Mouse (Mus musculus): Measurements from ENCODE around the gene Atr.
"Not testable (repeated sequence)": the region's sequence is repeated elsewhere in the genome, so short reads cannot be mapped to it uniquely, and the experiment has no call there.

Gene Atr

DNA sequence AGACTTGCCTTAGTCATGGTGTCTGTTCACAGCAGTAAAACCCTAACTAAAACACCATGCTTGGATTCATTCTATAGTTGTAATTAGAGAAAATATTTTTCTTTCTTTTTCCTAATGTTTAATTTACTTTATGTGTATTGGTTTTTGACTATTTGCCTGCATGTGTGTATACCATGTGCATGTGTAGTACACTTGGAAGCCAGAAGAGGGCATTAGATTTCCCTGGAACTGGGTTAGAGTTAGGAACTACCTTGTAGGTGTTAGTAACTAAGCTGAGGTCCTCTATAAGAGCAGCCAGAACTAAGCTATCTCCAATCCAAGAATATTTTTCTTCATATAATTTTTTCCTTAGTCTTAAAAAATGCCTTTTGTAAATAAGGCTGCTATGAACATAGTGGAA lies 75.5 kb downstream of the Atr start:
- no peak for DNase-seq (ENCODE audit: low spot score in 2 of 2)

DNA sequence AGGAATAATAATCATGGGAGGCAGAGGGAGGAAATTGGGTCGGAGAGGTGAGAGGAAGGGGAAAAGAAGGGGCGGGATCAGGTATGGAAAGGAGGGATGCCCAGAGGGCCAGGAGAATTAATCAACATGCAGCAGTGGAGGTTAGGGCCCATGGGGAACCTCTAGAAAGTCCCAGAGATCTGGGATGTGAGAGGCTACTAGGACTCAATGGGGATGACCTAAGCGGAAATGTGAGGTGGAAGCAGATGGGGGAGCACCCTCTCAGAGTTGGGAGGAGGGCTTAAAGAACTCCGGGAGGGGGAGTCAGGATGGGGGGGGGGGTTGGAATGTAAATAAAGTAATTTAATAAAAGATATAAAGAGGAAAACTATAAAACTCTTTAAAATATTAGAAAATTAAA lies 96.3 kb downstream of the Atr start:
- no peak for DNase-seq (ENCODE audit: low spot score in 2 of 2)

DNA sequence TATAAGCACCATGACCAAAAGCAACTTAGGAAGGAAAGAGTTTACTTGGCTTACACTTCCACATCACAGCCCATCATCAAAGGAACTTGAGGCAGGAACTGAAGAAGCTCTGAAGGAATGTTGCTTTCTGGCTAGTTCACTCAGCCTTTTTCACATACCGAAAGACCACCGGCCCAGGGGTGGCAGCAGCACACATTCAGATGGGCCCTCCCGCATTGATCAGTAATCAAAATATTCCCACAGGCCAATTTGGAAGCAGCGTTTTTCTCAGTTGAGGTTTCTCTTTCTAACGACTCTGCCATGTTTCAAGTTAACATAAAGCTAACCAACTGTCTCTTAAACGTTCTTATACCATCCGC lies 96.8 kb downstream of the Atr start:
- DNase-seq (ENCODE audit: low spot score in 2 of 2) = no peak

DNA sequence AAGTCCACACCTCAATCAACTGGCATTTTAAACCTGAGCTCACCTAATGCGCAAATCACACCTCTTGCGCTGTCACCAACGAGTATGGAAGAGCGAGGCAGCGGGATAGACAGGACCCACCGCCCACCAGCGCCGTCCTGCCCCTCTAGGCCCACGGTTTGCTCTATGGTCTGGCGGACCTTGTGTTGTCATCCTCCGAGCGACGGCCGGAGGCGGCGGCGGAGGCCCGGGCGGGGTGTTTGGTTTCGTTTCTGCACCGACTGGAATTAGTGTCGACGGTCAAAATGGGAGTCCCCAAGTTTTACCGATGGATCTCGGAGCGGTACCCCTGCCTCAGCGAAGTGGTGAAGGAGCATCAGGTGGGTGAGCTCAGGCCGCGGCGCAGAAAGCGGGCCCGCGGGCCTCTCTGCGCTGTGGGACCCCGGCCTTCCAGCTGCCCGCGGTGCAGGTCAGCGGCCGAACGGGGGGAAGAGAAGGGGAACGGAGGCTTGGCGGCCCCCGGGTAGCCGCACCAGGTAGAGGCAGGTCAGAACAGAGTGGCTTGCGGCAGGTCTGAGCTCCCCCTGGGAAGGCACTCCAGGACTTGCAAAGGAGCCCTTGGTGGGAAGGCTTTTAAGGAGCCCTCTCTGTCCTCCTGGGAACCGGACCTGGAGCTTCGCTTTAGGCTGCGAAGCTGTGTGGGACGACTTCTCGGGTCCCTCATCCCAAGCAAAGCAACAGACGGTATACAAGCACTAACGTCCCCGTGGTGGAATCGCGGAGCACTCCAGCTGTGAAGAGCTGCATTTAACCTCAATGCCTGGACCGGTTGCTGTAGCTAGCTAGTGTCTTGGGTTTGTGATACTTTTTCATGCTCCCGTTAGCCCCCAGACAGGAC lies 97.4 kb downstream of the Atr start, which contains the start of gene Xrn1:
Gene Xrn1 (plus strand): TSS at position 176 of the 877 bp plus-strand sequence.
- DNase-seq (ENCODE audit: low spot score in 2 of 2) = peak; percentile 84

DNA sequence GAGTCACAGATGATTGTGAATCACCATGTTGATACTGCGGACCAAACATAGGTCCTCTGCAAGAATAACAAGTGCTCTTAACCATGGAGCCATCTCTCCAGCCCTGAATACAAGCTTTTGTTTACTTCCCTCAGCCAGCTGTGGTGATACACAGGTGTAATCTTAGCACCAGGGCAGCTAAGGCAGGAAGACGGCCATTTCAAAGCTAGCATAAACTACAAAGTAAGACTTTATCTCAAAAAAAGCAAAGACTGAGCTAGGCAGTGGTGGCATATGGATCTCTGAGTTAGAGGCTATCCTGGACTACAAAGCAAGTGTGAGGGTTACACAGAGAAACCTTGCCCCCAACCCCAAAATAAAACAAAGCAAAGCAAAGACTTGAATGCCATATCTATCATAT lies 100.2 kb downstream of the Atr start:
- no peak for DNase-seq (ENCODE audit: low spot score in 2 of 2)

DNA sequence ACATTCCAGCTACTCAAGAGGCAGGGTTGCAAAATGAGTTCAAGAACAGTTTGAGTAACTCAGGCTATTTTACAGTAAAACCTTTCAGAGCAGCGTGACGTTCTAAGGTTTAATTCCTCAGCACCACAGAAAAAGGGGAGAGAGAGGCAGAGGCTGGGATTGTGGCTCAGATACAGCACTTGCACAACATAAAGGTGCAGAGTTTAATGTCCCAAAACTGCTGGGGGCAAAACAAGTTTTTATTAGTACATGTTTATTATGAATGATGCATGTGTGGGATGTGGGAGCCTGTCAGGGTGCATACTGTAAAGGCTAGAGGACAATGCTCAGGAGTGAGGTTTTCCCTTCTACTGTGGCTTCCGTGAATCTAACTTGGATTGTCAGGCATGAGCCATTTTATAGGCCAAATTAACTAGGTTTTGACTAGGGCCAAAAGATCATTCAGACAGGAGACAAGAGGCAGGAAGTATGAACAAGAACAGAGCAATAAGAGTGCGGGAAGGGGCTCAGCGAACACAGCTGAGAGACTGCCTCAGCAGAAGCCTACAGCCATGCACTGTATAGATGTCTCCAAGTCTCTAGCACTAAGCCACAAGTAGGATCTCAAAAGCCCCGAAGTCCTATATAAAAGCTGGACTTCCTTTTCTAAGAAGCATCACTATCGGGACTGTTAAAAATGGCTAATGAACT lies 100.8 kb downstream of the Atr start:
- DNase-seq (ENCODE audit: low spot score in 2 of 2) = no peak

DNA sequence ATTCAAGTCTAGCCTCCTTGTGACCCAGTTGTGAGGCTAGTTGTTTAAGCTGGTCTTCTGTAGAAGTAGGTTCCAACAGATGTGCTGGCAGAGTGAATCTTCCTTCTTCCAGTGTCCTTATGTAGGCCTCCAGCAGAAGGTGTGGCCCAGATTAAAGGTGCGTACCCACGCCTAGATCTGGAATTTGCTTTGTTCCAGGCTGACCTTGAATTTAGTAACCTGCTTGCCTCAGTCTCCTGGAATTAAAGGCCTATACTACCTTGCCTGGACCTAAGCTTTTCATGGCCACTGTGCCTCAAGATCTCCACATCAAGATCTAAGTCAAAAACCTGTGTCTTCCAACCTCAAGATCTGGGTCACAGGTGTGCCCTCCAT lies 101.3 kb downstream of the Atr start:
- DNase-seq (ENCODE audit: low spot score in 2 of 2) = not testable (repeated sequence)

DNA sequence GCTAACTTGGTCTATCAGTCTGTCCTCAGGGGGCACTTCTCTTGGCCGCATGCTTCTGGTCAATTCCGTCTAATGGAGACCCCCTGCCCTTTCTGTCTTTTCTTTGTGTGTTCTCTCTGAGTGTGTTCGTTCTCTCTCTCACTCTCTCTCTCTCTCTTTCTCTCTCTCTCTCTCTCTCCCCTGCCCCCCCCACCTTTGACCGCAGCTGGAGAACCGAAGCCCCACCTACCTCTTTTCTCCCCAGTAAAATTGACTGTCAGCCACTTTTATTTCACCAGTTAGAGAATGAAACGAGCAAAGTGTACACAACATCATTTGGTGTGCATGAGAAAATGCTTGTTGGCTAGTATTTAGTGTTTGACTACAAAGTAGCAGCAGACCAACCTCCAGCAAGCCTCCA lies 101.8 kb downstream of the Atr start:
- DNase-seq (ENCODE audit: low spot score in 2 of 2) = no peak

DNA sequence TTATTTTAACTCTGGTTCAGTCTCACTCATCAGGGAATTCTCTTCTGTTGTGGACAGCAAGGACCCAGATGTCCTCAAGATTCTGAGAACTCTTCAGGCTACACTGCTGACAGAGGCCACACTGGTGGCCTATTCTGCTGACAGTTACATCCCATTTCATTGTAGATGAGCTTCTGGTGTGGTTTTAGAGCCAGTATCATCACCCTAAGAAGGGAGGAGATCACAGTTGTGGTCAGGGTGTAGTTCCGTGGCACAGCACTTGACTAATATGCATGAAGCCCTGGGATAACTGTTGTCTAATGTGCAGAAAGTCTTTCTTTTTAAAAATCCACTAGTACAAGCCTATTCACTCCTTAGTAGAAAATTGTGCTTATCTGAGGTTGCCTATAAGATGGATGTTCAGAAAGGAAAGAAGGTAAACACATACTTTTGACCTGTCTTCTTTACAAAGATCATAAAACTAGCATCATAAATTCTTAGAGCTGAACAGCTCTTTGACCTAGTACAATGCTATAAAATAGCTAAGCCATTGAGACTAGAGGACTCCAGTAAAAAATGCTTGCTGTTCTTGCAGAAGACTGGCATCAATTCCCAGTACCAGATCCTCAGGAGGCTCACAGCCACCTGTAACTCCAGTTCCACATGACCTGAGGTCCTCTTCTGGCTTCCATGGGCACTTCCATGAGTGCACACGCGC lies 102.5 kb downstream of the Atr start:
- DNase-seq (ENCODE audit: low spot score in 2 of 2) = no peak

DNA sequence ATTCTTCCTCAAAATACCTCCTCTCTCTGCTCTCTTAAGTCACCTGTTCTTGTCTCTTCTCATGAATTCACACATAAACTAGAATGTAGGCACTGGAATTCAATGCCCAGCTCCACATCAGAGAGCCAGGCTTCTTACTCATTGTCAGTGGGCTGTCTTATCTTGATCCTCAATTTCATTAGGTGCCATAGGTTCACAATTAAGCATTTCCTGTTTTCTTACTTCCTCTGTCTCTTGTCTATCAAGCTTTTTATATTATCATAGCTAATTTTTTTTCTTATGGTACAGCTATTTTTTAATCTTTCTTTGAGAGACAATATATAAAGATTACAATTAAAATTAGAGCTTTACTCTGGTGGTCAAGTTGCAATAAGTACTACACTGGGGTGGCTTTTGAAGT lies 103.7 kb downstream of the Atr start:
- DNase-seq (ENCODE audit: low spot score in 2 of 2) = no peak

DNA sequence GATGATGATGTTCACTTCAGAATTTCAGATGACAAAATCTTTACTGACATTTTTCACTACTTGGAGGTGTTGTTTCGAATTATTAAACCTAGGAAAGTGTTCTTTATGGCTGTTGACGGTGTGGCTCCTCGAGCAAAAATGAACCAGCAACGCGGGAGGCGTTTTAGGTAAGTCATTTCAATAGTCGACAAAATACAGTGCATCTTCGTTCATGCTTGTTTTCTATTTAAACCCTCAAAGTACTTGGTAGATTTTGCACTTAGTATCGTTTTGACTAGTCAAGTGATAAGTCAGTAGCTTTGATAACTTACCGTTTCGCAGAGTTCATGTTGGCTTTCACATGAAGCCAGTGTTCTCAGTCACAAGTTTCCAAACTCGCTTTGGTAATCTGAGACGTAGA lies 106.6 kb downstream of the Atr start:
- DNase-seq (ENCODE audit: low spot score in 2 of 2) = no peak

DNA sequence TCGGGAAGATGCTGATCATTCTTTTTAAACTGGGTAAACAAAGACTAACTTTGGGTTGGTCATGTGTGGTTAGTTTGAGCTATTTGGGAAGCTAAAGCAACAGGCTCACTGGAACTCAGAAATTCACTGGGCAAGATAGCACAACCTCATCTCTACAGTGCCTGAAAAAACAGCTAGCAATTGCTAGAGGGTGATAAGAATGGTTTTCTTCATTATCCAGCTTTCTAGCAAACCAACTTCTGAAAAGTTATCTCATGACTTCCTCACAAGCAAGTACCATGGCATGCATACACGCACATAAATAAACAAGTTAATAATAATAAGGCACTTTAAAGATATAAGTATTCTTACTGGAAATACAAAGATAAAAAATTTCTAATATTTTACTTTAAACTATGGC lies 120.9 kb downstream of the Atr start:
- no peak for DNase-seq (ENCODE audit: low spot score in 2 of 2)

DNA sequence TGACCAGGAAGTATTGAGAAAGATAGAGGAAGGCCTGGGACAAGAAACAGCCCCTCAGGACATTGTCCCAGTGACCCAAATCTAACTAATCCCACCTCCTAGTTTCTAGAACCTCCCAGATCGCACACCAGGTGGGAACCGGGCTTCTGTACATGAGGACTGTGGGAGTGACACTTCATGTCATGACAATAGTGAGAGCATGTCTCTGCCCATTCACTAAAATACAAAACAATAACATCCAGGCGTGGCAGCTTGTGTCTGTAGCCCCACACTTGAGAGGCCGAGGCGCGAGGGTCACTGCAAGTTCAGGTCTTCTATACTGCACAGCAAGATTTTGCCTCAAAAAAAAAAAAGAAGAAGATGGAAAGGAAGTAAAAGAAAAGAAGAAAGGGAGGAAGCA lies 122.5 kb downstream of the Atr start:
- DNase-seq (ENCODE audit: low spot score in 2 of 2) = no peak

DNA sequence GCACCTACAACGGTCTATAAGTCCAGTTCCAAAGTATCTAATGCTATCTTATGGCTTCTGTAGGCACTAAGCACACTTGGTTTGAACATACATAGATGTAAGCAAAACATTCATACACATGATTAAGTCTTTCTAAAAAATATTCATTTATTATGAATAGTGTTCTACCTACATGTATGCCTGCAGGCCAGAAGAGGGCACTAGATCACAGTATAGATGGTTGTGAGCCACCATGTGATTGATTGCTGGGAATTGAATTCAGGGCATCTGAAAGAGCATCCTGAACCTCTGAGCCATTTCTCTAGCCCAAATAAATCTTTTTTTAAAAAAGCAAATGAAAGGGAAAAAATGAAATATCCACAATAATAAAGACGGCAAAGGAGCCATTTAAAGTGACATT lies 134.9 kb downstream of the Atr start:
- DNase-seq (ENCODE audit: low spot score in 2 of 2) = no peak
